Mouse (Mus musculus) heart, embryonic 16.5 days (tissue): Measurements from ENCODE around the gene C1qtnf5. TPM values are rescaled to one million over a fixed set of nuclear protein-coding genes. Genes with fewer than 3 reads are reported as not detected.

Experiments used
- ATAC-seq: fragments of 200-750 bp; cut with Nextera tagmentation; replicated peaks from 2 replicates; pipeline ENCODE4 v1.8.0; 2017; ENCODE audit warnings: moderate number of reproducible peaks; ENCODE audit not compliant: insufficient read depth, low FRiP score; ENCODE audit errors: extremely low read depth
- H3K27ac ChIP-seq: fragments of 300-500 bp; sonication (generic); 2 replicates; pipeline ENCODE4 v1.5.1; 2014; ENCODE audit warnings: mild to moderate bottlenecking, low read length, control low read depth, moderate library complexity
- H3K27me3 ChIP-seq: fragments of 300-500 bp; sonication (generic); 2 replicates; pipeline ENCODE4 v1.6.1; 2014; ENCODE audit warnings: low read length, mixed read lengths; ENCODE audit not compliant: control insufficient read depth, insufficient read depth
- H3K36me3 ChIP-seq: fragments of 300-500 bp; sonication (generic); 2 replicates; pipeline ENCODE4 v1.6.1; 2014; ENCODE audit not compliant: control insufficient read depth, insufficient read depth
- H3K4me1 ChIP-seq: fragments of 300-500 bp; sonication (generic); 2 replicates; pipeline ENCODE4 v1.6.1; 2014; ENCODE audit warnings: low read length, mixed read lengths; ENCODE audit not compliant: control insufficient read depth, insufficient read depth
- H3K4me2 ChIP-seq: fragments of 300-500 bp; sonication (generic); 2 replicates; pipeline ENCODE4 v1.6.1; 2014; ENCODE audit warnings: low read depth, mild to moderate bottlenecking, control low read depth, low read length
- H3K4me3 ChIP-seq: fragments of 300-500 bp; sonication (generic); 2 replicates; pipeline ENCODE4 v1.5.1; 2014; ENCODE audit warnings: mild to moderate bottlenecking, control low read depth, low read length
- H3K9ac ChIP-seq: fragments of 300-500 bp; sonication (generic); 2 replicates; pipeline ENCODE4 v1.6.1; 2014; ENCODE audit warnings: low read length, control low read depth
- H3K9me3 ChIP-seq: fragments of 300-500 bp; sonication (generic); replicated peaks from 2 replicates; pipeline ENCODE4 v1.6.1; 2016; ENCODE audit warnings: low read length; ENCODE audit not compliant: control insufficient read depth
- WGBS: fragments of 180-500 bp; shearing (Covaris S2); extraction: QIAGEN DNeasy Blood & Tissue Kit; methylation state at CpG from one replicate; pipeline ENCODE4 v1.1.7; 2014; 5-methylcytosine and 5-hydroxymethylcytosine counted together
- polyA plus RNA-seq: library from polyadenylated mRNA; unstranded; fragments of >200 nt; fragmentation: Nextera tagmentation; extraction: Ambion mirVana; gene quantifications from 2 replicates; pipeline ENCODE4 v1.2.1, GENCODE M21; 2015

C1qtnf5 gene
- polyA plus RNA-seq, 1 experiment from 2014 or later, result 3.5 TPM

DNA sequence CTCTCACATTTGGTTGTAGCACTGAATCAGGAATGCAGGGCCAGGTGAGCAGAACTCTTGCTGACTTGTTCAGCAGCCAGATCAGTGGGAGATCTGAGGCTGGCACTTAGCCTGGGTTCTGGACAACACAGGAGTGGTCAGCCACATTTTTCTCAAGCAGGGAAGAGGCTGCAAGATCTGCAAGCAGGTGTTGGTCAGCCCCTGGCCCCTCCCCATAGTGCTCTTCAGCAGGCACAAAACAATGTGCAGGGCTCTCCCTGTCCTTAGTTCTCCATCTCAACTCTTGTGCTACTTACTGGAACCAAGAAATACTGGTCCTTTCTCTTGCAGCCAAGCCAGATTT, 37.6 kb downstream of the C1qtnf5 start:
- Histone ChIP-seq H3K27me3 (no peaks in the 10 kb centered on the region), H3K9me3 (no peaks in the 10 kb centered on the region), H3K4me1 (peaks cover 18% of the 10 kb centered on the region), H3K9ac (no peak overlapping the region), H3K4me3 (no peak overlapping the region), H3K4me2 (no peak overlapping the region), H3K27ac (no peak overlapping the region), H3K36me3 (peaks cover 24% of the 10 kb centered on the region)
- no peak for ATAC-seq

DNA sequence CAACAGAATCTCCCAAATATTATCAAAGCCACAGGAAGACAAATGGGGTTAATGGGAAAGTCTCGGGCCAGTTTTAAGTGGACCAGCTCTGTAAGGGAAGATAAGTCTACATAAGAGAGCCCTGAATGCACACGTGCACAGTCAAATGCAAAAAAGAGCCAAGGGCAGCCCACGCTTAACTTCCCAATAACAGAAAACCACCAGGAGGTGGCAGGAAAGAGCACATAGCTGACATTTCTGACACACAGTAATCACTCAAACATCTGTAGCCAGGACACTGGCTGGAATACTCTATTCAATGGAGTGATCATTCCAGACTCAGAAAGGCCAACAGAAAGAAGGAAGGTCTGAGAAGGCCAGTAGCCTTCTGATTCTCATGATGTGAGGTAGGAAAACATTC, 40.2 kb downstream of the C1qtnf5 start:
- Histone ChIP-seq H3K4me2 (no peak overlapping the region), H3K4me1 (peaks cover 13% of the 10 kb centered on the region), H3K4me3 (no peak overlapping the region), H3K9me3 (no peaks in the 10 kb centered on the region), H3K36me3 (peaks cover 12% of the 10 kb centered on the region), H3K27me3 (no peaks in the 10 kb centered on the region), H3K27ac (no peak overlapping the region), H3K9ac (no peak overlapping the region)
- WGBS, result 38% methylated on average over 3 of the region's 3 CpGs
- ATAC-seq, result peak; percentile 40; the same call in 1 of the 2 replicates

Other genes with a start within 250 kb of the C1qtnf5 start
- 8.7 and 21.5 TPM in 2 replicates for gene Thy1, start 63.9 kb upstream of the C1qtnf5 start, polyA plus RNA-seq
- 77.5 and 89.6 TPM in 2 replicates for gene Usp2, start 40.2 kb upstream of the C1qtnf5 start, polyA plus RNA-seq
- 0.12 TPM in 1 of 2 replicates, not detected in the other for gene Mfrp, start 5.5 kb upstream of the C1qtnf5 start, polyA plus RNA-seq
- 0.07 and 0.20 TPM in 2 replicates for gene Gm49380, start 6.3 kb downstream of the C1qtnf5 start, polyA plus RNA-seq
- 31.7 and 36.6 TPM in 2 replicates for gene Rnf26, start 6.3 kb downstream of the C1qtnf5 start, polyA plus RNA-seq
- gene Mcam, start 27.2 kb downstream of the C1qtnf5 start, polyA plus RNA-seq, result 104 and 111 TPM in 2 replicates
- gene Cbl, start 126.8 kb downstream of the C1qtnf5 start, polyA plus RNA-seq, result 12.6 and 13.0 TPM in 2 replicates
- 0.88 and 2.5 TPM in 2 replicates for gene Ccdc153, start 133.4 kb downstream of the C1qtnf5 start, polyA plus RNA-seq
- 0.06 and 0.07 TPM in 2 replicates for gene Pdzd3, start 144.2 kb downstream of the C1qtnf5 start, polyA plus RNA-seq
- gene Nlrx1, start 161.4 kb downstream of the C1qtnf5 start, polyA plus RNA-seq, result 7.3 and 7.9 TPM in 2 replicates
- gene Abcg4, start 181.4 kb downstream of the C1qtnf5 start, polyA plus RNA-seq, result 1.9 and 2.5 TPM in 2 replicates
- 15.8 and 18.7 TPM in 2 replicates for gene Hinfp, start 198.4 kb downstream of the C1qtnf5 start, polyA plus RNA-seq
- gene C2cd2l, start 213.0 kb downstream of the C1qtnf5 start, polyA plus RNA-seq, result 8.2 and 8.6 TPM in 2 replicates
- 28.5 and 33.7 TPM in 2 replicates for gene Dpagt1, start 218.8 kb downstream of the C1qtnf5 start, polyA plus RNA-seq
- 179 and 186 TPM in 2 replicates for gene H2afx, start 227.4 kb downstream of the C1qtnf5 start, polyA plus RNA-seq
- gene Hmbs, start 237.0 kb downstream of the C1qtnf5 start, polyA plus RNA-seq, result 97.2 and 102 TPM in 2 replicates